Mouse (Mus musculus): ENCODE measurements at regions not wholly inside any gene's neighbourhood (a gene's known extent, or its start where the extent isn't known, plus 50 kb on each side); places are given as distances from the start of the nearest gene placed in this dataset.

GRCm38 (mm10) chr14:46634251-46634650 is 126.1 kb upstream of the Cdkn3 start:
- ATAC-seq (replicated peaks; ENCODE audit: low FRiP score, low read depth) (no peak), DNase-seq (ENCODE audit: low spot score) (no peak)
- no peak overlapping the region for H3K27ac ChIP-seq
- TF ChIP-seq CTCF (IDR thresholded peaks at IDR 0.05; ENCODE audit: low read depth): no peak
- no peak overlapping the region for H3K9ac ChIP-seq (ENCODE audit: low read depth, low read length)
- peaks cover 15% of the 10 kb centered on the region for H3K4me1 ChIP-seq (replicated peaks; ENCODE audit: insufficient read depth, low read length)
- WGBS: 80% methylated on average over 10 of the region's 10 CpGs
- H3K9me3 ChIP-seq (replicated peaks; ENCODE audit: low read length): no peaks in the 10 kb centered on the region
- H3K4me3 ChIP-seq (replicated peaks; ENCODE audit: low read depth, low read length): no peak overlapping the region
- H3K27me3 ChIP-seq (ENCODE audit: insufficient read depth, low read length): no peaks in the 10 kb centered on the region
- H3K4me2 ChIP-seq (ENCODE audit: low read length): no peak overlapping the region
- no peaks in the 10 kb centered on the region for H3K36me3 ChIP-seq (ENCODE audit: insufficient read depth, low read length)

DNA sequence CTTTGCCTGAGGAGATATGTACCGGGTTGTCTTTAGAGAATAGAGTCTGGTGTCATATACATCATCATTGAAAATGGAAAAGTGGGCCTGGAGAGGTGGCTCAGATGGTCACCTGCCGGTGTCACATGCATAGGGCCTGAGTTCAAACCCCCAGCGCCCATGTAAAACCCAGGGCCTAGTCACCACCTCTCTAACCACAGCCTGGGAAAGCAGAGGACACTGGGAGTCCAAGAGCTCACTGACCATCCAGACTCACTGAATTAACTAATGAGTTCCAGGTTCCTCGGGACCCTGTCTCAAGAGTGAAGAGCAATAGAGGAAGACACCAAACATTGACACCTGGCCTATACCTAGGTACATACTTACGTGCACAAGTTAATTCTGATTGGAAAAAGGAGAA is 132.7 kb upstream of the Cdkn3 start:
- H3K4me3 ChIP-seq (replicated peaks; ENCODE audit: low read depth, low read length): no peak overlapping the region
- DNase-seq (ENCODE audit: low spot score): no peak
- no peaks in the 10 kb centered on the region for H3K27me3 ChIP-seq (ENCODE audit: insufficient read depth, low read length)
- no peak overlapping the region for H3K27ac ChIP-seq
- no peak overlapping the region for H3K4me2 ChIP-seq (ENCODE audit: low read length)
- no peak for TF ChIP-seq CTCF (IDR thresholded peaks at IDR 0.05; ENCODE audit: low read depth)
- no peak for ATAC-seq (replicated peaks; ENCODE audit: low FRiP score, low read depth)
- H3K36me3 ChIP-seq (ENCODE audit: insufficient read depth, low read length): no peaks in the 10 kb centered on the region
- no peak overlapping the region for H3K9ac ChIP-seq (ENCODE audit: low read depth, low read length)
- no peaks in the 10 kb centered on the region for H3K4me1 ChIP-seq (replicated peaks; ENCODE audit: insufficient read depth, low read length)
- 95% methylated on average over 5 of the region's 5 CpGs for WGBS
- H3K9me3 ChIP-seq (replicated peaks; ENCODE audit: low read length): no peaks in the 10 kb centered on the region

DNA sequence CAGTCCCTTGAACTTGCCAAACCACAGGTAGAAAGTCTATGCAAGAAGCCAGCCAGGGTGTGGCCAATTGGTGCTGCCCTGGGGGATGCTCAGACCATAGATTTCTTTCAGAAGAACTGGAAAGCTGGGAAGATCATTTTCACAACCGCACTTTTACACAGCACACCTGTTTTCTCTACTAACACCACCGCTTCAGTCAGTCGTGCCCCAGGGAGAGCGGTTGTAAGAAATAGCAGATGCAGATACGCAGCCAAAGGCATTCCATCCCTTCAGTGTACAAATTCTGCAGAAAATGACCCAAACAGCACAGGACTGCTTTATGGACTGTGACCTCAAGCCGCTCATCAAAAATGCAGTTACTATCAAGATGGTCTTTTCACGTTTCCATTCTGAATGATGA is 134.6 kb upstream of the Cdkn3 start:
- no peak for TF ChIP-seq CTCF (IDR thresholded peaks at IDR 0.05; ENCODE audit: low read depth)
- Histone ChIP-seq H3K4me3 (replicated peaks; ENCODE audit: low read depth, low read length) (no peak overlapping the region), H3K27ac (no peak overlapping the region), H3K9me3 (replicated peaks; ENCODE audit: low read length) (no peaks in the 10 kb centered on the region), H3K4me2 (ENCODE audit: low read length) (no peak overlapping the region), H3K36me3 (ENCODE audit: insufficient read depth, low read length) (no peaks in the 10 kb centered on the region), H3K4me1 (replicated peaks; ENCODE audit: insufficient read depth, low read length) (no peaks in the 10 kb centered on the region), H3K27me3 (ENCODE audit: insufficient read depth, low read length) (no peaks in the 10 kb centered on the region), H3K9ac (ENCODE audit: low read depth, low read length) (no peak overlapping the region)
- 65% methylated on average over 7 of the region's 7 CpGs for WGBS
- no peak for DNase-seq (ENCODE audit: low spot score)
- ATAC-seq (replicated peaks; ENCODE audit: low FRiP score, low read depth): no peak

GRCm38 (mm10) chr14:46623645-46624044 is 136.7 kb upstream of the Cdkn3 start:
- Histone ChIP-seq H3K4me1 (replicated peaks; ENCODE audit: insufficient read depth, low read length) (no peaks in the 10 kb centered on the region), H3K27ac (no peak overlapping the region), H3K9me3 (replicated peaks; ENCODE audit: low read length) (no peaks in the 10 kb centered on the region), H3K36me3 (ENCODE audit: insufficient read depth, low read length) (no peaks in the 10 kb centered on the region), H3K4me2 (ENCODE audit: low read length) (no peak overlapping the region), H3K4me3 (replicated peaks; ENCODE audit: low read depth, low read length) (no peak overlapping the region), H3K27me3 (ENCODE audit: insufficient read depth, low read length) (no peaks in the 10 kb centered on the region), H3K9ac (ENCODE audit: low read depth, low read length) (no peak overlapping the region)
- 55% methylated on average over 2 of the region's 2 CpGs for WGBS
- no peak for TF ChIP-seq CTCF (IDR thresholded peaks at IDR 0.05; ENCODE audit: low read depth)
- ATAC-seq (replicated peaks; ENCODE audit: low FRiP score, low read depth) (no peak), DNase-seq (ENCODE audit: low spot score) (no peak)

GRCm38 (mm10) chr14:46616030-46616429 is 144.3 kb upstream of the Cdkn3 start:
- 88% methylated on average over 9 of the region's 9 CpGs for WGBS
- Histone ChIP-seq H3K4me1 (replicated peaks; ENCODE audit: insufficient read depth, low read length) (no peaks in the 10 kb centered on the region), H3K4me3 (replicated peaks; ENCODE audit: low read depth, low read length) (no peak overlapping the region), H3K9me3 (replicated peaks; ENCODE audit: low read length) (no peaks in the 10 kb centered on the region), H3K36me3 (ENCODE audit: insufficient read depth, low read length) (no peaks in the 10 kb centered on the region), H3K9ac (ENCODE audit: low read depth, low read length) (no peak overlapping the region), H3K27me3 (ENCODE audit: insufficient read depth, low read length) (no peaks in the 10 kb centered on the region), H3K27ac (no peak overlapping the region), H3K4me2 (ENCODE audit: low read length) (no peak overlapping the region)
- ATAC-seq (replicated peaks; ENCODE audit: low FRiP score, low read depth) (no peak), DNase-seq (ENCODE audit: low spot score) (no peak)
- no peak for TF ChIP-seq CTCF (IDR thresholded peaks at IDR 0.05; ENCODE audit: low read depth)

DNA sequence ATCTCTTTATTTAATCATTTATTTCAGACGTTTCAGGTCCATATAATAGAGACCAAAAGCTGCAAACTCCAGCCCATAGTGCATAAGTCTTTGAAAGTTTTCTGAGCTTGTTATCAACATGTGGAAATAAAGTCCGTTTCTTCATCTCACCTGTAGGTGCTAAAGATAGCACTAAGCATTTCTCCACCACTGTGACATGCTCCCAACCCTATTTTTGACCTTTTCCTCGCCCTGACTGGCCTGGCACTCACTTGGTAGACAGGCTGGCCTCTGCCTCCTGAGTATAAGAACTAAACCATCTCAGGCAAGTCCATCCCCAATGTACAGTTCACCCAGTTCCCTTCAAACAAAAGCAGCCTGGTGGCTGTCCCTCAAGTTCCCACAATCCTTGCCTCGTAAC is 145.4 kb upstream of the Cdkn3 start:
- H3K4me3 ChIP-seq (replicated peaks; ENCODE audit: low read depth, low read length): no peak overlapping the region
- 71% methylated on average over 4 of the region's 4 CpGs for WGBS
- no peak overlapping the region for H3K4me2 ChIP-seq (ENCODE audit: low read length)
- no peak overlapping the region for H3K27ac ChIP-seq
- H3K36me3 ChIP-seq (ENCODE audit: insufficient read depth, low read length): no peaks in the 10 kb centered on the region
- H3K9me3 ChIP-seq (replicated peaks; ENCODE audit: low read length): no peaks in the 10 kb centered on the region
- H3K4me1 ChIP-seq (replicated peaks; ENCODE audit: insufficient read depth, low read length): no peaks in the 10 kb centered on the region
- no peak overlapping the region for H3K9ac ChIP-seq (ENCODE audit: low read depth, low read length)
- DNase-seq (ENCODE audit: low spot score) (no peak), ATAC-seq (replicated peaks; ENCODE audit: low FRiP score, low read depth) (no peak)
- no peak for TF ChIP-seq CTCF (IDR thresholded peaks at IDR 0.05; ENCODE audit: low read depth)
- no peaks in the 10 kb centered on the region for H3K27me3 ChIP-seq (ENCODE audit: insufficient read depth, low read length)

DNA sequence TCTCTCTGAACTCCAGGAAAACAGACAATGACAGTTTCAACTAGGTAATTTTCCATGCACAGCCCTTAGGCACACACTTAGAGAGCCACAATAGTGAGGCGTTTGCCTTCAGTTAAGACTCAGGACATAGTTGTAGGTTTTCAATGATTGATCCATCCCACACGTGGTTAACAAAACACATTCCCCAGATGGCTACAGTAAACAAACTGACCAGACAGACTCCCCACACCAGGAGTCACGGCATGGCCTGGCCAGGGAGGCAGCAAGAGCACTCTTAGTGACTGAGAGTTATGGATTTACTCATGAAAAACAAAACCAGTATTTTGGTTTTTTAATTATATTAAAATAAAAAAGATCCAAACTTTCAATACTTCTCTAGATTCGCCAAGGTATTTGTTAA is 146.6 kb upstream of the Cdkn3 start:
- ATAC-seq (replicated peaks; ENCODE audit: low FRiP score, low read depth): no peak
- H3K4me3 ChIP-seq (replicated peaks; ENCODE audit: low read depth, low read length): no peak overlapping the region
- no peak for TF ChIP-seq CTCF (IDR thresholded peaks at IDR 0.05; ENCODE audit: low read depth)
- no peaks in the 10 kb centered on the region for H3K27me3 ChIP-seq (ENCODE audit: insufficient read depth, low read length)
- H3K4me2 ChIP-seq (ENCODE audit: low read length): no peak overlapping the region
- no peak overlapping the region for H3K27ac ChIP-seq
- no peak for DNase-seq (ENCODE audit: low spot score)
- H3K4me1 ChIP-seq (replicated peaks; ENCODE audit: insufficient read depth, low read length): no peaks in the 10 kb centered on the region
- WGBS: 34% methylated on average over 4 of the region's 4 CpGs
- no peaks in the 10 kb centered on the region for H3K9me3 ChIP-seq (replicated peaks; ENCODE audit: low read length)
- no peak overlapping the region for H3K9ac ChIP-seq (ENCODE audit: low read depth, low read length)
- no peaks in the 10 kb centered on the region for H3K36me3 ChIP-seq (ENCODE audit: insufficient read depth, low read length)
